Mouse (Mus musculus): ENCODE results near the gene Cd209g. TPM values are rescaled to one million over a fixed set of nuclear protein-coding genes. Genes with fewer than 3 reads are reported as not detected.
"Not testable (repeated sequence)": the region's sequence is repeated elsewhere in the genome, so short reads cannot be mapped to it uniquely, and the experiment has no call there.

Cd209g gene
- total RNA-seq (2017) = not detected in 2 replicates

DNA sequence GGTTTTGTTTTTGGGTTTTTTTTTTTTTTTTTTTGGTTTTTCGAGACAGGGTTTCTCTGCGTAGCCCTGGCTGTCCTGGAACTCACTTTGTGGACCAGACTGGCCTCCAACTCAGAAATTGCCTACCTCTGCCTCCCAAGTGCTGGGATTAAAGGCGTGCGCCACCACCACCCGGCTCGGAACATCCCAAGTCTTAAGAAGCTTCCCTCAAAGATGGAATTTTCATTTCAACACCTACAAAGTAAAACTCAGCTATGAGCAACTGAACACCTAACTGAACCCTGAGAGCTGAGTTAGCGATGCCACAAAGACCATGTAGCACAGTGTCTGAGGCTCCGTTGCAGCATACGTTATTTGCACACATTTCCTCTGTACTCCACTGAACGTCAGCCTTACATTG, at the start of gene Cd209g:
Gene Cd209g, plus strand, starts transcription at position 301 of the 400 bp plus-strand sequence.
- ATAC-seq (replicated peaks; ENCODE audit: low read depth, poor library complexity, severe bottlenecking) = no peak

DNA sequence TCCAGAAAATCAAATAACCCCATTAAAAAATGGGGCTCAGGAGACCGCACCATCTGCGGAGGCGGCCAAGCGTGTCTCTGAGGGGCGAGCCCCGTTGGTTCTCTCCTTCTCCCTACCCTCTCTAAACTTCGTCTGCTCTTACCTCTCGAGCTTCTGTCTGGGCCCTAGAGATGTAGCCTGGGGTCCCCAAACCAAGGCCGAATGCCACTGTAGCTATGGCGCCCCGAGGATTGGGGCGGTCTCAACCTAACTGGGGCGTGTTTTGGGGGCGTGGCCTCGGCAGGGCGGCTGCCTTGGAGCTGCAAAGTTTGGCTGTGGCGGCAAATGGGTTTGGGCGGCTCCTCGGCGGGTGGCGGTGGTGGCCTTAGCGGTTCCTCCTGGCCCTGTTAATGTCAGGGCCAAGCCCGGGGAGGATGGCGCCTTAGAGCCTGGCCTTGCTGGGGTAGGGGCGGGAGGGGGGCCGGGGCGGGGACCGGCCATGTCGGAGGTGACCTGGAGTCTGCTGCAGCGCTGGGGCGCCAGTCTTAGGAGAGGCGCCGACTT, 46.6 kb upstream of the Cd209g start:
- ATAC-seq (replicated peaks; ENCODE audit: low read depth, poor library complexity, severe bottlenecking) = peak; percentile 68

DNA sequence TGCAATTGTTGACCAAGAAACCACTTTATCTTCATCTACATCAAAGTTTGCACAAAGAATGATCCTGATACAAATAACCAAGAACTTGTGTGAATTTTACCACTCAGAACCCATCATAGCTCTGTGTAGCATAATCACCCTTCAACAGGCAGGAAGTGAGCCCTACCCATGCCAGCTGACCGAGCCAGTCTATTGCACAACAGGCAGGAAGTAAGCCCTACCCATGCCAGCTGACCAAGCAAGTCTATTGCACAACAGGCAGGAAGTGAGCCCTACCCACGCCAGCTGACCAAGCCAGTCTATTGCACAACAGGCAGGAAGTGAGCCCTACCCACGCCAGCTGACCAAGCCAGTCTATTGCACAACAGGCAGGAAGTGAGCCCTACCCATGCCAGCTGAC, 45.4 kb upstream of the Cd209g start:
- not testable (repeated sequence) for ATAC-seq (replicated peaks; ENCODE audit: low read depth, poor library complexity, severe bottlenecking)

DNA sequence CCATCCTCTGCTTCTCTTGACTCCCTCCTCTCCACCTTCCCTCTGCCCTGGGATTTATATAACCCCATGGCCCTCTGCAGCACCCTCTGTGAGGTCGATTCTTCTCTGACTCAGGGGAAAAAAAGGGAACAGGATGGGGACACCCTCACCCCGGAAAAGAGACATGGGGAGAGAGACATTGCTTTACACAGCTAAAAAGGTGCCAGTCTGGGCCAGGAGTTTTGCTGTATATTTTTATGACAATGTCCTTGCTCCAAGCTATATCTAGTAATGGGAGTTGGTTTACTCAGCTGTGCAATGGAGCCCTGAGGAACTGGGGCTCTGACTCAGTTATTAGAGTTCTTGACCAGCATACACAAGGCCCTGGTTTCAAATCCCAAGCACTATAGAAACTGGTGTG, 28.2 kb upstream of the Cd209g start, which contains the start of gene Cd209f:
Gene Cd209f, minus strand, starts transcription at position 101 of the 400 bp plus-strand sequence.
- ATAC-seq (replicated peaks; ENCODE audit: low read depth, poor library complexity, severe bottlenecking) = not testable (repeated sequence)

DNA sequence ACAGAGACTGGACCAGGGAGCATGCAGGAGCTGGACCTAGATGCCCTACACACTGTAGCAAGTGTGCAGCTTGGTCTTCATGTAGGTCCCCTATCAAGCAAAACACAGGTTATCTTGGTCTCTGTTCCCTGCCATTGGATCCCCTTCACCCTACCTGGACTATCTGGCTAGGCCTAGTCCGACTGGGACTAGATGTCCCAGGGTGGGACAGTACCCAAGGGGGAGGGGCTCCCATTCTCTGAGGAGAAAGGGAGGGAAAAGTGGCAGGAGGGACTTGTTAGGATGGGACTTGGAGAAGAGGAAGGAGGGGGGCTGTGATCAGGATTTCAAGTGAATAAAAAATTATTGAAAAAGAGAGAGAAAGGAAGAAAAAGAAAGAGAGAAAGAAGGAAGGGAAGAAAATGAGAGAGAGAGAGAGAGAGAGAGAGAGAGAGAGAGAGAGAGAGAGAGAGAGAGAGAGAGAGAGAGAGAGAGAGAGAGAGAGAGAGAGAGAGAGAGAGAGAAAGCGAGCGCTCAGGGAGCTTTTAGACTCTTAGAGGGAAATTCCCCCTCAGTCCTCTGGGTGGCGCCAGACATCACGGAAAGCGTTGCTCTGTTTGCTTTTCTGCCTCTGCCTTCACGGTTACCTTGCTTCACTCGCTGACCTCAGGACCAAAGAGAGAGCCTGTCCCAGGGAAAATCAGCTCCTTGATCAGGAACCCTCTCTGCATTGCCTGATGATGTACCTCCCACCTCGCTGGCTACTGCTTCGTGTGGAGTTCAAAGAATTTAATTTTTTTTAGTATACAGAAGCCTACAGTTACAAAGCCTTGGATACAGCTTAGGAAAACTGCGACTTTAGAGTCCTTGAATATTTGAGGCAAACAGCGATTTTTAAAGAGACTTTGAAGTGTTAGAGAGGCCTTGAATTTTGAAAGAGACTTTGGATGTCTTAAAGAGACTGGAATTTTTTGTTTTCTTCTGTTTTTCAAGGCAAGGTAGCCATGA, 6.1 kb downstream of the Cd209g start:
- ATAC-seq (replicated peaks; ENCODE audit: low read depth, poor library complexity, severe bottlenecking) = peak; percentile 98

DNA sequence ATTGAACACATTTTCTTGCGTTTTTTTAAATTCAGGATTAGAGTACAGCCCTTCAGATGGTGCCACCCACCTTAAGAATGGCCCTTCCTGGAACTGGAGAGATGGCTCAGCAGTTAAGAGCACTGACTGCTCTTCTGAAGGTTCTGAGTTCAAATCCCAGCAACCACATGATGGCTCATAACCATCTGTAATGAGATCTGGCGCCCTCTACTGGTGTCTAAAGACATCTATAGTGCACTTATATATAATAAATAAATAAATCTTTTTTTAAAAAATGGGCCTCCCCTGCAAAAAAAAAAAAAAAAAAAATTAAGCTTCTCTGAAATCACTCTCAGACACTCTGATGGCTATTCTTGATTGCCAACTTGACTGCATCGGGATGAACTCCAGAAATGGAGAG, 7.8 kb downstream of the Cd209g start:
- ATAC-seq (replicated peaks; ENCODE audit: low read depth, poor library complexity, severe bottlenecking) = no peak

DNA sequence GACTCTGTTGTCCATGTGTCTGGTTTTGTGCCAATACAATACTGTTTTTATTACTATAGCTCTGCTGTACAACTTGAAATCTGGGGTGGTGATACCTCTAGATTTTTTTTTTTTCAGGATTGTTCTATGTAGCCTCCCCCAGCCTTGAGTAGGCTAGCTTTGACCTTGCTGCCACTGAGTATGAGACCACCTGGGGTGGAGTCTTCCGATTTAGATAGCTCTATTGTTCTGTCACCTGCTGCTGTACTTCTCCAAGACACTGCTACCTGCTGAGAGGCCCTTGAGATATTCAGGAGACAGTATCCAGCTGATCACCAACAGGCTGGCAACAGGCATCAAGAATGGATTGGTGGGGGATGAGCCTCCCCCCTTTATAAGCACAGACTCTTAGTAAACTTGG, 13.4 kb downstream of the Cd209g start:
- no peak for ATAC-seq (replicated peaks; ENCODE audit: low read depth, poor library complexity, severe bottlenecking)

DNA sequence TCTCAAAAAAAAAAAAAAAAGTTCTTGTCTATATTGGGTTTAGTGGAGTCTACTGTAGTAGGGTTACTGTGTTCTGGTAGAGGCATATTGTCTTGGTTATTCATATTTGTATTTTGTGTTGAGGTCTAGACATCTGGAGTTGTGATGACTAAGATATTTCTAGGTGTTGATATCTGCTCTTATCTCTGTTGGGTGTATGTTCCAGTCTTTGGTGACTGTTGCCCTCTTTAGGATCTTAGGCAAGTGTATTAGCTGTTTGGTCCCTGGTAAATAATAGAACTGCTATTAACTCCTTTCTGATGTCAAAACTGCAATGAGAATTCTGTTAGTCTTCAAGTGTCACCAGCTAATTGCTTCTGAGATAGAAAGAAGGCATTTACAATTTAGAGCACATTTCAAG, 21.0 kb downstream of the Cd209g start:
- no peak for ATAC-seq (replicated peaks; ENCODE audit: low read depth, poor library complexity, severe bottlenecking)

DNA sequence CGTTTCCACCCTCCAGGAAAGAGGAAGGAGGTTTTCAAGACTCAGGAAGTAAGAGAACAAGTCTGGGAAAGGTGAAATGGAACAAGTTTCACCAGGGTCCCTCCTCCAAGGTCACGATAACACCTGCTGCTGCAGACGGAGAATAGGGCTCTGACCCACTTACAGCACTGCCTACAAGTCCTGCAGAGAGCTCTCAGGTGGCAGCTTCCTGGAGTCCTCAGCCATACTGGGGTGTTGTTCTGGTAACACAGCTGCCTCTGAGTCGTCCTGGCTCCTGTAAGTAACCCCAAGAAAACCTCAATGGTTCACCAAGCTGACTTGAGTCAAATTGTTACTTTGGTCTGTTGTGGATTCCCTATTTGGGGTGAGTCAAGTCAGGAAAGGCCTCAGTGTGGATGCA, 28.9 kb downstream of the Cd209g start:
- ATAC-seq (replicated peaks; ENCODE audit: low read depth, poor library complexity, severe bottlenecking) = no peak

DNA sequence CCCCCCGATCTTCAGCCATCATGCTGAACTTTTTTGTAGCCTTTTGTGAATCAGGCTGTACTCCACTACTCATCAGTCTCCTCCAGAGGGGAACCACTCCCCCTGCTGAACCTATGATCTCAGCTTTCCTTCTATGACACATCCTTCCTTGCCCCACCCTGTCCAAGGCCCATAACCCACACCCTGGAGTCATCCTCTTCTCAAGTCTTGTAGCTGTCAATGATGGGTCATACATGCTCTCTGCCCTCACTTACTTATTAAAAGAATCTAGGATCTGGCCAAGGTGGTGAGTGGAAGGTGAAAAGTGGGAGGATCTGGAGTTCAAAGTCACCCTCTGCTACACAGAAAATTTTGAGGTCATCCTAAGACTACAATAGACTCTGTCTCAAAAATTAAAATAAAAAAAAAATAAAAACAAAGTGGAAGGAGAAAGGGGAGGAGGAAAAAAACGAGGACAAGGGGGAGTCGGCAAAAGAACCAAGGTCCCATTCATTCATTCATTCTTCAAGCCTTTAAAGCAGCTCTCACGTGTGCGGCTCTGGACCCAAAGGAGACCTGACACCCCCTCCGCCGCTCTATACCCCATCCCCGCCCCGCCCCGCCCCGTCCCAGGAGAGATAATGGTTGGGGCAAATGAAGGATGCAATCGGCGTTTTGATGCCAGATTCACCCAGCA, 31.4 kb downstream of the Cd209g start:
- no peak for ATAC-seq (replicated peaks; ENCODE audit: low read depth, poor library complexity, severe bottlenecking)

DNA sequence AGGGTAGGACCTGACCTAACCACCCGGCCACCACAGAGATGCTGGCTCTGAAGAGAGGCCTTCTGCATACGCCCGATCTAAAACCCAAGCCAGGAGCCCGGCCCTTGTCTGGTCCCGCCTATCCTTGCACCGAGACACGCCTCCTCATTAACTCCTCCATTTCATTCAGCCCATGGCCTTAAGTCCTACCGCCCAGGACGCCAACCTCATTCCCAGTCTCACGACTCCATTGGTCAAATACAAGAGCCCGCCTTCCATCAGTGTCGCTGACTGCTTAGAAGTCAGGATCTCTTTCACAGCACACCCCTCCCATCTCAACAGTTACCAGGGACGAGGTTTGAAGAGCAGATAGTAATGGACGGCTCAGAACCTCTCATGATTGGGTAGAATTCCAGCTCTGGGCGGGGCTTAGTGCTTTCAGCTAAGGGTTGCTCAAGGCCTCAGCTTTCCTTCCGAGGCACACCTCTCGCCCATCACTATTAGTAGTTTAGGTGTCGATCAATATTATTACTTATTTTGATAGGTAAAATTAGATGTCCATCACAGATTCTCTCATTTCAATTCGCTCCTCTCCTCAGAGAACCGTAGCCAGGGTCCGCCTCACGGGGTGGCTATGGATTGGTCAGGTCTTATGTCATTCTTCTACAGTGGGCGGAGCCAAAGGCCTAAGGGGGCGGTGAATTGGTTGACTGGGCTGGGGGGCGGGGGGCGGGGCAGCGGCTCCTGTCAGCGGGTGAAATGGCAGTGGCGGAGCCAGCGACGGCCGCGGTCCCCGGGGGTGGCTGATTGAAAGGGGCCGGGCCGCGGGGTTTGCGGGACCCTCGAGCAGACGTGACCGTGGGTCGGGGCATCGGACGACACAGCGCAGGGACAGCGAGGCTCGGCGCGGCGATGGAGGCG, 32.2 kb downstream of the Cd209g start, which contains the start of gene Evi5l:
Gene Evi5l, plus strand, starts transcription at position 716 of the 900 bp plus-strand sequence.
- peak; percentile 89 for ATAC-seq (replicated peaks; ENCODE audit: low read depth, poor library complexity, severe bottlenecking)

DNA sequence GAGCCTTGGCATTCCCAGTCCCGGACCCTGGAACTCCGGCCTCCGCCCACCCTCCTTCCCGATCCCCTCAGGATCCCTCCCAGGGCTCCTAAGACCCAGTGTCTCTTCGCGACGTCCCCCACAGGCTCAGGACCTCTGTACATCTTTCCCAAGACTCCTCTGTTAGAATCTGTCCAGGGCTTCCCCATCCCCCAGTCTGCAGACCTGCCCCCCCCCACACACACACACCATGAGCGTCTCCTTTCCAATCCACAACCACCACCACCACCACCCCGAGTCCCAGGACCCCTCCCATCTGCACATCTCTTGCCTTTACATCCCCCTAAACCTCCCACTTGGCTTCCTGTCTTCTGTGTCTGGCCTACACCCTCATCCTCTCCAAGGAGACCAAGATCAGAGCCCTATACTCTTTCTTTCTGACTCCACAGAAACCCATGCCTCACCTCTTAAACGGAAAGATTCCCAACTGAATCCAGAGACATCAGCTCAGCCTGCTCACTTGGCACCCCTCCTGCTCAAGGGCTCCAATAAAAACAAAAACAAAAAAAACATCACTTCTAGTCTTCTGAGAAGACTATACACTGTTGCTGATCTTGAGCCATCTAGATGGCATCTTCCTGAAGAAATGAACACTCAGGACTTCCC, 33.1 kb downstream of the Cd209g start:
- no peak for ATAC-seq (replicated peaks; ENCODE audit: low read depth, poor library complexity, severe bottlenecking)

DNA sequence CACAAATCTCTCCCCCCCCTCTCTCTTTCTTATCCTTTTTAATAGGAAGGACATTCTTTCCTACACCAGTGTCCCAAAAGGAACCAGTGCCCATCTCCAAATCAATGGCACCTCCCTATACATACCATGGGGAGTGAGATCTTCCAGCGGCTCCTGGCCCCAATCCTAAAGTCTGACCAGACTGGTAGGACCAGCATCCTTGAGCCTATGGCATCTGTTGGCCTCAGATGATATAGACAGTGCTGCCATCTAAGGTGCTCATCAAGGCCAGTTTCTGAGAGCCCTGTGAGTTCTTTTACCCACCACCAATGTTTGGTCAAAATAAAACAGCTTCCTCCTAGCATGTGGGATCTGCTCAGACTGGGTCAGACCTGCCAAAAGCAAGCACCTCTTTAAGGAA, 34.0 kb downstream of the Cd209g start:
- no peak for ATAC-seq (replicated peaks; ENCODE audit: low read depth, poor library complexity, severe bottlenecking)

DNA sequence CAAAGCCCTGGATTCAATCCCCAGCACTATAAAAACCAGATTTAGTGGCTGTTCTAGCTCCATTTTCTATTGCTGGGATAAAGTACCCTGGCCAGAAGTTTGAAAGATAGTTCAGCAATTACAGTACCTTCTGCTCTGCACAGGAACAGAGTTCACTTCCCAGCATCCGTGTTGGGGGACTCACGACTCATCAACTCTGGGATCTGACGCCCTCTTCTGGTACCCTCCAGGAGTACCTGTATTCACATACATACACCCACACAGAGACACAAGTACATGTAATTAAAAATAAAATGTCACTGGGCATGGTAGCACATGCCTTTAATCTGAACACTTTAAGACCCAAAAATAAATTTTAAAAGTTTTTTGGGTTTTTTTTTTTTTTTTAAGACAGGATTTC, 38.6 kb downstream of the Cd209g start:
- no peak for ATAC-seq (replicated peaks; ENCODE audit: low read depth, poor library complexity, severe bottlenecking)

DNA sequence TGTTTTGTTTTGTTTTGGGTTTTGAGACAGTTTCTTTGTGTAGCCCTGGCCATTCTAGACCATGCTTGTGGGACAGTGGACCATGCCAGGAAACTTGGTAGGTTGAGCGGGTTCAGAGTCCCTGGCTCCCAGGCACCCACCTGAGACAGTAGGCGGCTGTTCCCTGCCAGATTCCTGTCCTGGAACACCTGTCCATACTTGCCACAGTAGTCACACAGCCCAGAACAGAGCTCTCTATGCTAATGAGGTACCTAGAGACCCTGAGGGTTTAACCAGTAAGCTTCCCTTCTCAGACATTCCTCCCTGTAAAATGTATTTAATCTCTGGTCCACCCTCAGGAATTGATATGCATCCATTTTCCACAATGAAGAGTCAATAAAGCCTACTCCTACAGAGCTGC, 40.1 kb downstream of the Cd209g start:
- ATAC-seq (replicated peaks; ENCODE audit: low read depth, poor library complexity, severe bottlenecking) = no peak

DNA sequence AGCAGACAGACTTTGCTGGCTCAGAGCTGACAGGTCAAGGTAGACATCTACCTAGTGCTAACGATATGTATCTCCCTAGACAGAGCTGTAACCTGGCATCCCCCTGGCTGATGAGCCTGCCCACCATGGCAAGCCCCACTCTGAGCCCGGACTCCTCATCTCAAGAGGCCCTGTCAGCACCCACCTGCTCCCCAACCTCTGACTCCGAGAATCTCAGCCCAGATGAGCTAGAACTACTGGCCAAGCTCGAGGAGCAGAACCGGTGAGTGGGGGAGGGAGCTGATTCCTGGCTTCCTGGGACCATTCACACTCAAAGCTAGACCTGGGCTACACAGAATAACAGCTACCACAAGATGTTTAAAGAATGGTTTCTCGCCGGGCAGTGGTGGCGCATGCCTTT, 49.5 kb downstream of the Cd209g start:
- no peak for ATAC-seq (replicated peaks; ENCODE audit: low read depth, poor library complexity, severe bottlenecking)

DNA sequence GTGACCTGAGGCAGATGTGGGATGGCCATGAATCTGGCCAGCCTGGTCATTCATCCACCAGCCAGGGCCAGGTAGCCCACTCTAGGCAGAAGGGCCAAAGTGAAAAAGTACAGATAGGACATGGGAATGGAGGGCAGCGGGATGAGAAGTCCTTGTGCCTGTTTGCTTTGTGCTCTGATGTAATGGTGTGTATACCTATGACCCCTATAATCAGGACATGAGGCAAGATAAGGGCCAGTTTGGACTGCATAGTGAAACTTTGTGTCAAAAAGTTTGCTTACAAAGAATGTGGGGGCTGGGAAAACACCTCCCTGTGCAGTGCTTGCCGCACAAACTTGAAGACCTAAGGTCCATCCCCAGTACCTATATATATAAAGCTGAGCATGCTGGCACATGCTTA, 52.3 kb downstream of the Cd209g start:
- ATAC-seq (replicated peaks; ENCODE audit: low read depth, poor library complexity, severe bottlenecking) = no peak
